Mouse (Mus musculus): ENCODE measurements around the gene Mark4.

Mark4 gene

GRCm38 (mm10) chr7:19470308-19470707 lies 11.7 kb upstream of the Mark4 start:
- DNase-seq (ENCODE audit: low read depth, low spot score), result peak; percentile 43

GRCm38 (mm10) chr7:19469404-19469803 lies 10.8 kb upstream of the Mark4 start:
- DNase-seq (ENCODE audit: low read depth, low spot score), result no peak

- DNase-seq (ENCODE audit: low read depth, low spot score), result no peak
Measured at GRCm38 (mm10) chr7:19468279-19468678, 9.7 kb upstream of the Mark4 start.

- no peak for DNase-seq (ENCODE audit: low read depth, low spot score)
Measured at GRCm38 (mm10) chr7:19467638-19468037, 9.0 kb upstream of the Mark4 start.

- no peak for DNase-seq (ENCODE audit: low read depth, low spot score)
Measured at GRCm38 (mm10) chr7:19466602-19467145, 8.1 kb upstream of the Mark4 start.

GRCm38 (mm10) chr7:19464367-19465307 lies 6.0 kb upstream of the Mark4 start:
- DNase-seq (ENCODE audit: low read depth, low spot score), result no peak

GRCm38 (mm10) chr7:19462884-19463381 lies 4.3 kb upstream of the Mark4 start, which contains the start of gene Exoc3l2:
TSS of gene Exoc3l2 (plus strand) at chr7:19463331.
- DNase-seq (ENCODE audit: low read depth, low spot score), result no peak

GRCm38 (mm10) chr7:19462443-19462842 lies 3.8 kb upstream of the Mark4 start:
- no peak for DNase-seq (ENCODE audit: low read depth, low spot score)

GRCm38 (mm10) chr7:19461488-19461887 lies 2.9 kb upstream of the Mark4 start:
- peak; percentile 83 for DNase-seq (ENCODE audit: low read depth, low spot score)

- DNase-seq (ENCODE audit: low read depth, low spot score), result no peak
Measured at GRCm38 (mm10) chr7:19460500-19460899, 1.9 kb upstream of the Mark4 start.

GRCm38 (mm10) chr7:19459144-19459870 lies 686 bp upstream of the Mark4 start:
- no peak for DNase-seq (ENCODE audit: low read depth, low spot score)

GRCm38 (mm10) chr7:19458072-19458486 lies 542 bp downstream of the Mark4 start:
- peak; percentile 74 for DNase-seq (ENCODE audit: low read depth, low spot score)

GRCm38 (mm10) chr7:19457414-19458071 lies 1.1 kb downstream of the Mark4 start:
- DNase-seq (ENCODE audit: low read depth, low spot score), result no peak

GRCm38 (mm10) chr7:19456628-19457027 lies 2.0 kb downstream of the Mark4 start:
- no peak for DNase-seq (ENCODE audit: low read depth, low spot score)

GRCm38 (mm10) chr7:19455819-19456495 lies 2.7 kb downstream of the Mark4 start:
- no peak for DNase-seq (ENCODE audit: low read depth, low spot score)

GRCm38 (mm10) chr7:19455186-19455585 lies 3.4 kb downstream of the Mark4 start:
- no peak for DNase-seq (ENCODE audit: low read depth, low spot score)

- no peak for DNase-seq (ENCODE audit: low read depth, low spot score)
Measured at GRCm38 (mm10) chr7:19449165-19449564, 9.5 kb downstream of the Mark4 start.

GRCm38 (mm10) chr7:19447689-19448088 lies 10.9 kb downstream of the Mark4 start:
- DNase-seq (ENCODE audit: low read depth, low spot score), result no peak

GRCm38 (mm10) chr7:19444801-19445200 lies 13.8 kb downstream of the Mark4 start:
- no peak for DNase-seq (ENCODE audit: low read depth, low spot score)

- peak; percentile 74 for DNase-seq (ENCODE audit: low read depth, low spot score)
Measured at GRCm38 (mm10) chr7:19443344-19443743, 15.3 kb downstream of the Mark4 start.

Measured in ZHBTc4 (cell line).